Mouse (Mus musculus) limb, embryonic 12.5 days (tissue): Measurements from ENCODE around the gene Ube2d1. TPM values are rescaled to one million over a fixed set of nuclear protein-coding genes. Genes with fewer than 3 reads are reported as not detected.

Experiments used
- ATAC-seq: fragments of 200-750 bp; cut with Nextera tagmentation; 2 replicates; pipeline ENCODE4 v1.8.0; 2017; ENCODE audit warnings: low read depth, moderate TSS enrichment; ENCODE audit not compliant: insufficient number of reproducible peaks, insufficient read depth, low FRiP score, low TSS enrichment
- H3K27ac ChIP-seq: fragments of 300-500 bp; sonication (generic); 2 replicates; pipeline ENCODE4 v1.5.1; 2016; ENCODE audit warnings: mild to moderate bottlenecking, moderate library complexity
- H3K27me3 ChIP-seq: fragments of 300-500 bp; sonication (generic); 2 replicates; pipeline ENCODE4 v1.6.1; 2016; ENCODE audit warnings: mild to moderate bottlenecking, moderate library complexity
- H3K36me3 ChIP-seq: fragments of 300-500 bp; sonication (generic); 2 replicates; pipeline ENCODE4 v1.6.1; 2016; ENCODE audit warnings: mild to moderate bottlenecking, moderate library complexity
- H3K4me1 ChIP-seq: fragments of 300-500 bp; sonication (generic); replicated peaks from 2 replicates; pipeline ENCODE4 v1.6.1; 2016
- H3K4me2 ChIP-seq: fragments of 300-500 bp; sonication (generic); 2 replicates; pipeline ENCODE4 v1.6.1; 2016; ENCODE audit warnings: mild to moderate bottlenecking, moderate library complexity
- H3K4me3 ChIP-seq: fragments of 300-500 bp; sonication (generic); replicated peaks from 2 replicates; pipeline ENCODE4 v1.5.1; 2016; ENCODE audit warnings: mild to moderate bottlenecking
- H3K9ac ChIP-seq: fragments of 300-500 bp; sonication (generic); replicated peaks from 2 replicates; pipeline ENCODE4 v1.6.1; 2016; ENCODE audit warnings: mild to moderate bottlenecking, moderate library complexity
- H3K9me3 ChIP-seq: fragments of 300-500 bp; sonication (generic); 2 replicates; pipeline ENCODE4 v1.6.1; 2016; ENCODE audit warnings: mild to moderate bottlenecking, moderate library complexity
- WGBS: fragments of 180-500 bp; shearing (Covaris S2); methylation state at CpG from one replicate; pipeline ENCODE4 v1.1.7; 2016; 5-methylcytosine and 5-hydroxymethylcytosine counted together
- polyA plus RNA-seq: library from polyadenylated mRNA; unstranded; fragments of >200 nt; fragmentation: Nextera tagmentation; extraction: Ambion mirVana; gene quantifications from 2 replicates; pipeline ENCODE4 v1.2.1, GENCODE M21; 2016

Ube2d1 gene
- polyA plus RNA-seq, 1 experiment from 2014 or later, result 68.9 TPM

- Histone ChIP-seq H3K4me3 (no peak overlapping the region), H3K36me3 (no peaks in the 10 kb centered on the region), H3K4me1 (no peaks in the 10 kb centered on the region), H3K27ac (no peak overlapping the region), H3K27me3 (no peaks in the 10 kb centered on the region), H3K4me2 (no peak overlapping the region), H3K9ac (no peak overlapping the region), H3K9me3 (no peaks in the 10 kb centered on the region)
- no peak for ATAC-seq
- WGBS, result 69% methylated on average over 7 of the region's 7 CpGs
These were observed 31.4 kb upstream of the Ube2d1 start for GRCm38 (mm10) chr10:71316497-71316896.

- Histone ChIP-seq H3K9ac (no peak overlapping the region), H3K27ac (no peak overlapping the region), H3K4me2 (no peak overlapping the region), H3K36me3 (no peaks in the 10 kb centered on the region), H3K4me1 (no peaks in the 10 kb centered on the region), H3K9me3 (no peaks in the 10 kb centered on the region), H3K27me3 (no peaks in the 10 kb centered on the region), H3K4me3 (no peak overlapping the region)
- WGBS, result 81% methylated on average over 11 of the region's 11 CpGs
- no peak for ATAC-seq
These were observed 31.0 kb upstream of the Ube2d1 start for GRCm38 (mm10) chr10:71316056-71316455.

GRCm38 (mm10) chr10:71314596-71314995, 29.5 kb upstream of the Ube2d1 start:
- no peak for ATAC-seq

GRCm38 (mm10) chr10:71310288-71310687, 25.2 kb upstream of the Ube2d1 start:
- Histone ChIP-seq H3K9me3 (no peaks in the 10 kb centered on the region), H3K4me3 (no peak overlapping the region), H3K4me1 (peaks cover 6% of the 10 kb centered on the region), H3K4me2 (no peak overlapping the region), H3K27me3 (no peaks in the 10 kb centered on the region), H3K27ac (no peak overlapping the region), H3K9ac (no peak overlapping the region), H3K36me3 (no peaks in the 10 kb centered on the region)
- 67% methylated on average over 3 of the region's 3 CpGs for WGBS
- no peak for ATAC-seq

More at GRCm38 (mm10) chr10:71314596-71314995, 29.5 kb upstream of the Ube2d1 start:
- no peaks in the 10 kb centered on the region for H3K9me3 ChIP-seq
- H3K27me3 ChIP-seq, result no peaks in the 10 kb centered on the region
- H3K4me1 ChIP-seq, result no peaks in the 10 kb centered on the region
- no peak overlapping the region for H3K4me3 ChIP-seq
- H3K4me2 ChIP-seq, result no peak overlapping the region
- no peaks in the 10 kb centered on the region for H3K36me3 ChIP-seq
- no peak overlapping the region for H3K9ac ChIP-seq
- no peak overlapping the region for H3K27ac ChIP-seq
- WGBS, result 64% methylated on average over 3 of the region's 3 CpGs

GRCm38 (mm10) chr10:71308199-71308598, 23.1 kb upstream of the Ube2d1 start:
- Histone ChIP-seq H3K27ac (no peak overlapping the region), H3K27me3 (no peaks in the 10 kb centered on the region), H3K9ac (no peak overlapping the region), H3K4me2 (no peak overlapping the region), H3K4me3 (no peak overlapping the region), H3K4me1 (peaks cover 6% of the 10 kb centered on the region), H3K36me3 (no peaks in the 10 kb centered on the region), H3K9me3 (no peaks in the 10 kb centered on the region)
- ATAC-seq, result no peak
- 86% methylated on average over 5 of the region's 5 CpGs for WGBS

- H3K4me2 ChIP-seq, result no peak overlapping the region
- WGBS, result 76% methylated on average over 6 of the region's 6 CpGs
- ATAC-seq, result no peak
These were observed 21.7 kb upstream of the Ube2d1 start for GRCm38 (mm10) chr10:71306759-71307158.

GRCm38 (mm10) chr10:71306190-71306589, 21.1 kb upstream of the Ube2d1 start:
- no peak for ATAC-seq
- Histone ChIP-seq H3K9me3 (no peaks in the 10 kb centered on the region), H3K4me3 (0 out of 2 replicates have a peak overlapping the region, but pooled peaks have one; percentile 13), H3K36me3 (no peaks in the 10 kb centered on the region), H3K27me3 (no peaks in the 10 kb centered on the region), H3K27ac (no peak overlapping the region), H3K4me1 (peaks cover 6% of the 10 kb centered on the region), H3K4me2 (peak overlapping the region; percentile 37), H3K9ac (no peak overlapping the region)
- 27% methylated on average over 6 of the region's 6 CpGs for WGBS

More at GRCm38 (mm10) chr10:71306759-71307158, 21.7 kb upstream of the Ube2d1 start:
- Histone ChIP-seq H3K9me3 (no peaks in the 10 kb centered on the region), H3K36me3 (no peaks in the 10 kb centered on the region), H3K9ac (no peak overlapping the region), H3K4me3 (no peak overlapping the region), H3K27me3 (no peaks in the 10 kb centered on the region), H3K27ac (no peak overlapping the region), H3K4me1 (peaks cover 6% of the 10 kb centered on the region)

- Histone ChIP-seq H3K4me1 (peaks cover 5% of the 10 kb centered on the region), H3K4me3 (no peak overlapping the region), H3K36me3 (no peaks in the 10 kb centered on the region), H3K27ac (no peak overlapping the region), H3K27me3 (no peaks in the 10 kb centered on the region), H3K4me2 (no peak overlapping the region), H3K9ac (no peak overlapping the region), H3K9me3 (no peaks in the 10 kb centered on the region)
- WGBS, result 22% methylated on average over 5 of the region's 5 CpGs
- ATAC-seq, result no peak
These were observed 17.4 kb upstream of the Ube2d1 start for GRCm38 (mm10) chr10:71302490-71302889.

- no peak for ATAC-seq
- Histone ChIP-seq H3K4me1 (no peaks in the 10 kb centered on the region), H3K9ac (no peak overlapping the region), H3K9me3 (no peaks in the 10 kb centered on the region), H3K27me3 (no peaks in the 10 kb centered on the region), H3K27ac (no peak overlapping the region), H3K36me3 (no peaks in the 10 kb centered on the region), H3K4me2 (no peak overlapping the region), H3K4me3 (no peak overlapping the region)
- 80% methylated on average over 16 of the region's 16 CpGs for WGBS
These were observed 15.1 kb upstream of the Ube2d1 start for GRCm38 (mm10) chr10:71300161-71300560.

GRCm38 (mm10) chr10:71293245-71293644, 8.2 kb upstream of the Ube2d1 start:
- Histone ChIP-seq H3K4me3 (no peak overlapping the region), H3K4me2 (no peak overlapping the region), H3K36me3 (no peaks in the 10 kb centered on the region), H3K9me3 (no peaks in the 10 kb centered on the region), H3K4me1 (peaks cover 15% of the 10 kb centered on the region), H3K27me3 (peaks cover 3% of the 10 kb centered on the region; the same call in 1 of the 2 replicates), H3K9ac (no peak overlapping the region), H3K27ac (no peak overlapping the region)
- no peak for ATAC-seq
- 50% methylated on average over 4 of the region's 4 CpGs for WGBS

GRCm38 (mm10) chr10:71292254-71292653, 7.2 kb upstream of the Ube2d1 start:
- Histone ChIP-seq H3K27ac (no peak overlapping the region), H3K27me3 (peaks cover 4% of the 10 kb centered on the region), H3K4me2 (peak overlapping the region; percentile 48), H3K4me3 (0 out of 2 replicates have a peak overlapping the region, but pooled peaks have one; percentile 12), H3K36me3 (no peaks in the 10 kb centered on the region), H3K9me3 (no peaks in the 10 kb centered on the region), H3K4me1 (peaks cover 15% of the 10 kb centered on the region), H3K9ac (no peak overlapping the region)
- ATAC-seq, result peak; percentile 63; the same call in 1 of the 2 replicates
- WGBS, result 14% methylated on average over 3 of the region's 11 CpGs

- peaks cover 9% of the 10 kb centered on the region for H3K27me3 ChIP-seq
- no peaks in the 10 kb centered on the region for H3K36me3 ChIP-seq
- no peak for ATAC-seq
- 17% methylated on average over 4 of the region's 4 CpGs for WGBS
- H3K27ac ChIP-seq, result no peak overlapping the region
- H3K9ac ChIP-seq, result no peak overlapping the region
- peaks cover 15% of the 10 kb centered on the region for H3K4me1 ChIP-seq
- H3K4me3 ChIP-seq, result 0 out of 2 replicates have a peak overlapping the region, but pooled peaks have one; percentile 12
- peak overlapping the region; percentile 48 for H3K4me2 ChIP-seq
- H3K9me3 ChIP-seq, result no peaks in the 10 kb centered on the region
These were observed 6.7 kb upstream of the Ube2d1 start for GRCm38 (mm10) chr10:71291801-71292200.
